Mouse (Mus musculus) gastrocnemius, postnatal 25 days (tissue): Measurements from ENCODE around the gene Vps52. TPM values are rescaled to one million over a fixed set of nuclear protein-coding genes. Genes with fewer than 3 reads are reported as not detected.

Experiments used
- DNase-seq: peaks from one replicate; pipeline ENCODE4 v3.0.0; 2022
- long read RNA-seq, 2 experiments: library from polyadenylated mRNA; stranded (forward); transcript quantifications; one replicate each; pipeline ENCODE4 v2.0.0; 2021
- total RNA-seq, 2 experiments: library from RNA; stranded (reverse); gene quantifications; 1 replicate in 1 of 2; 2 replicates in 1 of 2; pipeline ENCODE4 v1.2.3; 2021

Gene Vps52
- 10 to 100 TPM; 27.2 to 28.8 TPM for total RNA-seq
- long read RNA-seq, experiment 1, transcript Vps52-201 (20 exons, 3,383 nt) = major isoform, 23 of 40 reads
- long read RNA-seq, experiment 1, partial matches to known transcripts = 17 of 40 reads
- long read RNA-seq, experiment 1, other reads (novel, unspliced or antisense) = 0 of 40 reads
- long read RNA-seq, experiment 2, transcript Vps52-201 (20 exons, 3,383 nt) = major isoform, 32 of 49 reads
- long read RNA-seq, experiment 2, partial matches to known transcripts = 11 of 49 reads
- long read RNA-seq, experiment 2, other reads (novel, unspliced or antisense) = 6 of 49 reads

DNA sequence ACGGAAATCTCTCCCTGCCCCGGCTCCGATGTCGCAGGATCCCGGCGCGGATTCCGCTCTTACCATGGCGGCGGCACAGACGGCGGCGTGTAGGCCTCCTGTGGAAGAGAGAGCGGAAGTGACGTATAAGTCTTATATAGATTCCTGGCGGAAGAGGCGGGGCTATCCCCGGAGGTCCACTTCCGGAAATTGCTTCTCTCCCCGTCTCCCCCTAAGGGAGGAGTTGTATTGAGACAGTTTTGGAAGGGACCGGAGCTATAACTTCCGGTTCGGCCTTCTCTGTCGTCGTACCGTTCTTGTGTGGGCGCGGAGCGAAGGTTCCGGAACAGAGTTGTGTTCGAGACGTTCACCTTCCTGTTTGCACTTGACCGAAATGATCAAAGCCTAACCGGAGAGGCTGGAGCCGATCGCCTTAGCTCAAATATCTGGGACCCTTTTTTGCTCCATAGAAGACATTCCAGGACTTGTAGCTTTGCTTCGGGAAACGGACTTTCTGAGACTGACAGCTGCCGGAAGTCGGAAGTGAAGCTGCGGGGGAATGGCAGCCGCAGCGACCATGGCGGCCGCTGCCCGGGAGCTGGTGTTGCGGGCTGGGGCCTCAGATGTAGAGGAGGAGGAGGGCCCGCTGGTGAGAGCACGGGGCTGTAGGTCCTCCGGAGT lies at the start of gene Vps52, which contains the start of gene Rps18:
Gene Vps52 (plus strand): TSS at position 258 of the 660 bp plus-strand sequence.
Gene Rps18 (minus strand): TSS at position 447 of the 660 bp plus-strand sequence.
- DNase-seq = peak; percentile 95

DNA sequence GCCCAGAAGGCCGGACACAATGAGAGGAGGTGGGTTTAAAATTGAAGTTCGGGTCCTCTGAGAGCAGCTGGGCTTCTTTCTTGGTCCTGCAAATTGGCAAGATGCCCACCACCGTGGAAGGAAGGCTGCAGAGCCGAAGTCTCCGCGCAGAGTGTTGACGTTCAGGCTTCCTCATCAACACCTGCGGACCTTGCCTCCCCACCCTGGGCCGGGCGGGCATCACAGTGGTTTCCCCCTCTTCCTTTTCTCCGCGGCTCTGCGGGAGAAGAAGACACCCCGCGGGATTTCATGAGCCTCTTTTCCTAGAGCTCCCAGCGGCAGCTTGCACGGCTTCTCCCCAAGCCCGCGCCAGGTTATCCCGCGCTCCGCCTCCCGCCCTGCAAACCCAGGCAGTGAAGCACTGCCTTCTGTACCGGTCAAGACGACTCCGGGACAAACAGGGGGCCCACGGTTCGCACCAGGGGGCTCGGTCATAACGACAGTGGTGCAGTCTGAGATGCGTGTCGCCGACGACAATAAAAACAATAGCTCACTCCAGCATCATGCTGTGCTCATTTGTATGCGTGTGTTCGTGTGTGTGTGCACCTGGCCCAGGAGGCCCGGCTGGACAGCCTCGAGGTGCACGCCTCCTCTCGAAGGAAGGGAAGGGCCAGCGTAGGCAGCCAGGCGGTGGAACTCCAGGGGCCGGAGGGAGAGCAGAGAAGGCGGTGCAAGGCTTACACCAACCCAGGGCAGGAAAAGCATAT lies 47.1 kb upstream of the Vps52 start:
- no peak for DNase-seq

DNA sequence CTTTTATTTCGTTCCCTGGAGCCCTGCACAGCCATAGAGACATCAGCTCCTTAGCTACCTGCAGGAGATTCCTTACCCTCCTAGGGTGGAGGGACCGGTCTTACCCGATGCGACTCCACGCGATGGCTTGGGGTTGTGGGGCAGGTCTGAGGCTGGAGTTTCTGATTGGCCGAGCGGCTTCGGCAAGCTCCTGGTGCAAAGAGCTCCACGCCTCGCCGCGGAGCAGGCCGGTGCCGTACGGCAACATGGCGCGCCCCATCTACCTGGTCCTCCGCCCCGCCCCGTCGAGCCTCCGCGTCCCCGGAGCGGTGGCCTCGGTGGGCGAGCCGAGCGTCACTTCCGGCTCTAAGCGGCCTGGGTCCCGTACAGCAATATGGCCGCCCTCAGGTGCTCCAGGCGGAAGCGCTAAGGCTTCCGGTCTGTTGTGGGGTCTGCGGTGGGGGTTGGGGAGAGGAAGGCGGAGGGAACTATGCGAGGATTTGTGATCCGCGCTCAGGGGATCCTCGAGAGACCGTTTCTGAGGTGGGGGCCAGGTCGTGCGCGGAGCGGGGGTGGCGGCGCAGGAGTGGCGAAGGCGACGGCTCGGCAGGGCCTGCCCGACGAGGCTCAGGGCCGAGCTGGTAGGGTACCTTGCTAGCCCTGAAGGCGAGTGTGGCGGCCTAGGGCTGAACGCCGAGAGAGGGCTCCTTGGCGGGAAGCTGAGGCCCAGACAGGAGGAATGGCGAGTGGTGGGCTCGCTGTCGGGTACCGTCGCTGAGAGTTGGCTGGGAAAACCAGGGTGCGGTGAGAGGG lies 46.3 kb upstream of the Vps52 start, which contains the start of gene Daxx:
Gene Daxx (plus strand): TSS at position 338 of the 792 bp plus-strand sequence.
- DNase-seq = peak; percentile 99

DNA sequence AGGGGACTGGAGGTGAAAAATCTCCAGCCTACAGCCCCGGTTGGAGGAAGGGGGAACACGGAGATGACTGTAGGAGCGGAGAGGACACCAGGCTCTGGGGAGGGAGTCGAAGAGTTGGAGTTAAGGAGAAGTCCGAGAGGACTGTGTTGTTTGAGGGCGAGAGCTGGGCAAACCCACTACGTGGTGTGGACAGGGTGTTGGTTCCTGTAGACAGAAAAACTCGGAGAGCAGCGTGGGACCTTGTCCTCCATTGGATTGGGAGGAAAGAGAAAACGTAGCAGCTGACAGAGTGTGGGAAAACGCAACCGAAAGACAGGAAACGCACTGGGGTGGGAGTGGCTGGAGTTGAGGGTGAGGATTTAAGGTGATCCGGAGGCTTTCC lies 45.8 kb upstream of the Vps52 start:
- no peak for DNase-seq

DNA sequence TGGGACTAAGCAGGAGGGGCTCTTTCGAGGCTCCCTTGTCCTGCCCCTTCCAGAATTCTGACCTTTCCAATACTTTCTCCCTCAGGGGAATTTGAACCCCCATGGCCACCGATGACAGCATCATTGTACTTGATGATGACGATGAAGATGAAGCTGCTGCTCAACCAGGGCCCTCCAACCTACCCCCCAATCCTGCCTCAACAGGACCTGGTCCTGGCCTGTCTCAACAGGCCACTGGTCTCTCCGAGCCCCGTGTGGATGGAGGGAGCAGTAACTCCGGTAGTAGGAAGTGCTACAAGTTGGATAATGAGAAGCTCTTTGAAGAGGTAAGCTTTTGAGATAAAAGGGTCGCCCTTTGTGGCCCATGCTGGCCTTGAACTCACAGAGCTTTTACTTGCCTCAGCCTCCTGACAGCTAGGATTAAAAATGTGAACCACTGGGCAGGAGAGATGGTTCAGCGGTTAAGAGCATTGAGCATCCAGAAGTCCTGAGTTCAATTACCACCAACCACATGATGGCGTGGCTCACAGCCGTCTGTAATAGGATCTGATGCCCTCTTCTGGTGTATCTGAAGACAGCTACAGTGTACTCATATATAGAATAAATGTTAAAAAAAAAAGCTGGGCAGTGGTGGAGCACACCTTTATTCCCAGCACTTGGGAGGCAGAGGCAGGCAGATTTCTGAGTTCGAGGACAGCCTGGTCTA lies 45.1 kb upstream of the Vps52 start:
- no peak for DNase-seq

DNA sequence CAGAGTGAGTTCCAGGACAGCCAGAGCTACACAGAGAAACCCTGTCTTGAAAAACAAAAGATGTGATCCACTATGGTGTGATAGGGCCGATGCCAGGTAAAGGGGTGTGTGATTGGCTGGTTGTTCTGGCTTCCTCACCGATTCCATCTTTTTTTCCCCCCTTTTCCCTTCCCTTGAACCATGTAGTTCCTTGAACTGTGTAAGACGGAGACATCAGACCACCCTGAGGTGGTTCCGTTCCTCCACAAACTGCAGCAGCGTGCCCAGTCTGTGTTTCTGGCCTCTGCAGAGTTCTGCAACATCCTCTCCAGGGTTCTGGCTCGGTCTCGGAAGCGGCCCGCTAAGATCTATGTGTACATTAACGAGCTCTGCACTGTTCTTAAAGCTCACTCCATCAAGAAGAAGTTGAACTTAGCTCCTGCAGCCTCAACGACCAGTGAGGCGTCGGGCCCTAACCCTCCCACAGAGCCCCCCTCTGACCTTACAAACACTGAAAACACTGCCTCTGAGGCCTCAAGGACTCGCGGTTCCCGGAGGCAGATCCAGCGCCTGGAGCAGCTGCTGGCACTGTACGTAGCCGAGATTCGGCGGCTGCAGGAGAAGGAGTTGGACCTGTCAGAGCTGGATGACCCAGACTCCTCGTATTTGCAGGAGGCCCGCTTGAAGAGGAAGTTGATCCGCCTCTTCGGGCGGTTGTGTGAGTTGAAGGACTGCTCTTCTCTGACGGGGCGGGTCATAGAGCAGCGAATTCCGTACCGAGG lies 44.4 kb upstream of the Vps52 start:
- no peak for DNase-seq

DNA sequence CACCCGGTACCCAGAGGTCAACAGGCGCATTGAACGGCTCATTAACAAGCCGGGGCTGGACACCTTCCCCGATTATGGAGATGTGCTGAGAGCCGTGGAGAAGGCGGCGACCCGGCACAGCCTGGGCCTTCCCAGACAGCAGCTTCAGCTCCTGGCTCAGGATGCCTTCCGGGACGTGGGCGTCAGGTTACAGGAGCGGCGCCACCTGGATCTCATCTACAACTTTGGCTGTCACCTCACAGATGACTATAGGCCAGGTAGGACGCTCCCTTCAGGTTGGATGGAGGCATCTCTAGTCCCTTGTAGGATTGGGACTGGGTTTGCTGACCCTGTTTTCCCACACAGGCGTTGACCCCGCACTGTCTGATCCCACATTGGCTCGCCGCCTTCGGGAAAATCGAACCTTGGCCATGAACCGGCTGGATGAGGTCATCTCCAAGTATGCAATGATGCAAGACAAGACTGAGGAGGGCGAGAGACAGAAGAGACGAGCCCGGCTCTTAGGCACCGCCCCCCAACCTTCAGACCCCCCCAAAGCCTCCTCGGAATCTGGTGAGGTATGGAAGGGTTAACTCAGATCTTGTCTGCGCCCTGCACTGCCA lies 43.7 kb upstream of the Vps52 start:
- no peak for DNase-seq

DNA sequence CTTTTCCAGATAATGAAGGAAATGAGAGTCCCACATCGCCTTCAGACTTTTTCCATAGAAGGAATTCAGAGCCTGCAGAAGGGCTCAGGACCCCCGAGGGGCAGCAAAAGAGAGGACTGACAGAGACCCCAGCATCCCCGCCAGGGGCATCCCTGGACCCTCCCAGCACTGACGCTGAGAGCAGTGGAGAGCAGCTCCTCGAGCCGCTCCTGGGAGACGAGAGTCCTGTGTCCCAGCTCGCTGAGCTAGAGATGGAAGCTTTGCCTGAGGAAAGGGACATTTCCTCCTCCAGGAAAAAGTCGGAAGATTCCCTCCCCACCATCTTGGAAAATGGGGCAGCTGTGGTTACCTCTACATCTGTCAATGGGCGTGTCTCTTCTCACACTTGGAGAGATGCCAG lies 42.3 kb upstream of the Vps52 start:
- no peak for DNase-seq

DNA sequence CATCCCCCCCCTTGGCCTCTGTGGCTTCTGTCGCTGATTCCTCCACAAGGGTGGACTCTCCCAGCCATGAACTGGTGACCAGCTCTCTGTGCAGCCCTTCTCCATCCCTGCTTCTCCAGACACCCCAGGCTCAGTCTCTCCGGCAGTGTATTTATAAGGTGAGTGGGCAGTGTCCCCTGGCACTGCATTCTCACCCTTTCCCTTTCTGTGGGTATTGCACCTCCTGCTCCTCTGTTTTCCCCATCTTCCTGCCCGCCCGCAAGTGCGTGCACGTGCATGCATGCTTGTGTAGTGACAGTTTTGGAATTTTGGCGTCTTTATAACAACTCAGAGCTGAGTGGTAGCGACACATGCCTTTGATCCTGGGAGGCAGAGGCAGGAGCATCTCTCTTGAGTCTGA lies 41.7 kb upstream of the Vps52 start:
- DNase-seq = no peak

DNA sequence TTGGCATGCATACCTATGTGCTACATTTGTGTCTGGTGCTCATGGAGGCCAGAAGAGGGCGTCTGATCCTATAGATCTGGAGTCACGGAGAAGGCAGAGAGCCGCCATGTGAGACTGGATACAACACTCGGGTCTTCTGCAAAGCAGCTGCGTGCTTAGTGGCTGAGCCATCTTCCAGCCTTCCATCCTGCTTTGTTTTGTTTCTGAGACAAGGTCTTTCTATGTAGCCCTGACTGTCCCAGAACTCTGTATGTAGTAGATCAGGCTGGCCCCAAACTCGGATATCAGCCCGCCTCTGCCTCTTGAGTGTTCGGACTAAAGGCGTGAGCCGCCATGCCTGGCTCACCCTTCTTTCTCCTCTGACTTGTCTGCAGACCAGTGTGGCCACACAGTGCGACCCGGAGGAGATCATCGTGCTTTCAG lies 40.6 kb upstream of the Vps52 start:
- DNase-seq = no peak

DNA sequence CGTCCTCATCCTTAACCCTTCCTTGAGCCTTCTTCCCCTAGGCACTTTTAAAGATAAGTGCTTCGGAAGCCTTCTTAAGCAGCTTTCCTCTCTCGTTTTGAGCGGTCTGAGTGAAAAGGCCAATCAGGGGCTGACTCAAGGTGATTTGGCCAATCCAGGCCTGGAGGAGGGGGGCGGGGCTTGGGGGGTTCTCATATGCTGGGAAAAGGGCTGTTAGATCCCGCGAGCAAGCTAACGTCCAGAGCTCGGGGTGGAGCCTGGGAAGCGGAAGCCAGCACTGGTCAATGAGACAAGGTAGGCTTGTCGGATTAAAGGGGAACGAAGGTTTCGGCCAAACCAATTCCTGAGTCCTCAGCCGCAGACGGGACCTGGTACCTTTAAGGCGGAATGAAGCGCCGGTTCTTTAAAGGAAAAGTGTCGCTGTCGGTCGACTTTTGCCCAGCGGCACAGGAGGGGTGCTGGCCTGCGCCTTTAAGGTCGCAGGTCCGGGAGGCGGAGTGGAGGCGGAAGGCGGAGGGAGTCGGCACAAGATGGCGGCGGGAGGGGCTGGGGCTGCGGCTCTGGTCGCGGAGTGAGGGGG lies 39.9 kb upstream of the Vps52 start, which contains the start of the genes Tapbp and Zbtb22:
Gene Tapbp (plus strand): TSS at position 229 of the 580 bp plus-strand sequence.
Gene Zbtb22 (plus strand): TSS at position 234 of the 580 bp plus-strand sequence.
- DNase-seq = peak; percentile 97

DNA sequence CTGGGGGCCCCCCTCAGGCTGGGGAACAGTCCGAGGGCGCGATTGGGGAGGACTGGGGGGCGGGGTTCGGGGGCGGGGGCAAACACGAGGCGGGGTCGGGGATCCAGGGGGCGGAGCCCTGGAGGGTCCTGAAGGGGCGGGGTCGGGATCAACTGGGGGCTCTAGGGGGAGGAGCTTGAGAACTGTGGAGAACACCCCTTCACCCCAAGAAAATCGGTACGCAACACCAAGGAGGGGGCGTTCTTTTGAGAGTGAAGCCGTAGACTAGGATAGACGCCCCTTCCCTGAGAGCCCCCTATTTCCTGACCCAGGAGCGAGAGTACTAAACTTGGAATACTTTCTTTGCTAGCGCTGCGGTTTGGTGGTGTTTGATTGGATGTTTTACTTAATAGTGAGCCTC lies 39.3 kb upstream of the Vps52 start:
- DNase-seq = no peak

DNA sequence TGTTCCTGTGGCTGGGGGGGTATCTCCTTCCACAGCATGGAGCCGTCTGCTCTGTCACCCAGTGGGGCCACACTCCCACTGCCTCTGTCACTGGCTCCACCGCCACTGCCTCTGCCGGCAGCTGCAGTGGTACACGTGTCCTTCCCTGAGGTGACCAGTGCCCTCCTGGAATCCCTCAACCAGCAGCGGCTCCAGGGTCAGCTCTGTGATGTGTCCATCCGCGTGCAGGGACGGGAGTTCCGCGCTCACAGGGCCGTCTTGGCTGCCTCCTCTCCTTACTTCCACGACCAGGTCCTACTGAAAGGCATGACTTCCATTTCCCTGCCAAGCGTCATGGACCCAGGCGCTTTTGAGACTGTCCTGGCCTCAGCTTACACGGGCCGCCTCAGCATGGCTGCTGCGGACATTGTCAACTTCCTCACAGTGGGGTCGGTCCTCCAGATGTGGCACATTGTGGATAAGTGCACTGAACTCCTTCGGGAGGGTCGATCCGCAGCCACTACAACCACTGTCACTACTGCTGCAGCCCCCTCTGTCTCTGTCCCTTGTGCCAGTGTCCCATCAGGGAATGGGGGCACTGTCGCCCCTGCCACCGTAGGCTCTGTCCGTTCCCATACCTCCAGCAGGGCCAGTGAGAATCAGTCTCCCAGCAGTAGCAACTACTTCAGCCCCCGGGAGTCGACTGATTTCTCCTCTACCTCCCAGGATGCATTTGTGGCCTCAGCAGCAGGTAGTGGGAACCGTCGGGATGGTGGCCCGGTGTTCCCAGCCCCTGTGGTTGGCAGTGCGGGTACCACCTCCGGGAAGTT lies 38.6 kb upstream of the Vps52 start:
- DNase-seq = no peak

DNA sequence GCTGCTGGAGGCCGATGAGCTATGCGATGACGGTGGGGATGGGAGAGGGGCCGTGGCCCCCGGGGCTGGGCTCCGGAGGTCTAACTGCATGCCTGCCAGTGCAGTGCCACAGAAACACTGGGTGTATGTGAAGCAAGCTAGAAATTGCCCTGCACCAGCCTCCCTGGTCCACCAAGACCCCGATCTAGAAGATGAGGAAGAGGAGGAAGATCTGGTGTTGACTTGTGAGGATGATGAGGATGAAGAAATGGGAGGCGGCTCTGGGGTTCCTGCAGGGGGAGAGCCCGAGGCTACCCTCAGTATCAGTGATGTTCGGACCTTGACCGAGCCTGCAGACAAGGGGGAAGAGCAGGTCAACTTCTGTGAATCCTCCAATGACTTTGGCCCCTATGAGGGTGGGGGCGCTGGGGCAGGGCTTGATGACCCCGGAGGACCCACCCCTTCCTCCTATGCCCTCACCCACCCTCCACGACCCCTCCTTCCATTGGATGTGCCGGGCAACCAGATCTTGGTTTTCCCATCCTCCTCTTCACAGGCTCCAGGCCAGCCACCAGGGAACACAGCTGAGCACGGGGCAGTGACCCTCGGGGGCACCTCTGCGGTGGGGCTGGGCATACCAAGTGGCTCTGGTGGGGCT lies 37.8 kb upstream of the Vps52 start:
- no peak for DNase-seq

DNA sequence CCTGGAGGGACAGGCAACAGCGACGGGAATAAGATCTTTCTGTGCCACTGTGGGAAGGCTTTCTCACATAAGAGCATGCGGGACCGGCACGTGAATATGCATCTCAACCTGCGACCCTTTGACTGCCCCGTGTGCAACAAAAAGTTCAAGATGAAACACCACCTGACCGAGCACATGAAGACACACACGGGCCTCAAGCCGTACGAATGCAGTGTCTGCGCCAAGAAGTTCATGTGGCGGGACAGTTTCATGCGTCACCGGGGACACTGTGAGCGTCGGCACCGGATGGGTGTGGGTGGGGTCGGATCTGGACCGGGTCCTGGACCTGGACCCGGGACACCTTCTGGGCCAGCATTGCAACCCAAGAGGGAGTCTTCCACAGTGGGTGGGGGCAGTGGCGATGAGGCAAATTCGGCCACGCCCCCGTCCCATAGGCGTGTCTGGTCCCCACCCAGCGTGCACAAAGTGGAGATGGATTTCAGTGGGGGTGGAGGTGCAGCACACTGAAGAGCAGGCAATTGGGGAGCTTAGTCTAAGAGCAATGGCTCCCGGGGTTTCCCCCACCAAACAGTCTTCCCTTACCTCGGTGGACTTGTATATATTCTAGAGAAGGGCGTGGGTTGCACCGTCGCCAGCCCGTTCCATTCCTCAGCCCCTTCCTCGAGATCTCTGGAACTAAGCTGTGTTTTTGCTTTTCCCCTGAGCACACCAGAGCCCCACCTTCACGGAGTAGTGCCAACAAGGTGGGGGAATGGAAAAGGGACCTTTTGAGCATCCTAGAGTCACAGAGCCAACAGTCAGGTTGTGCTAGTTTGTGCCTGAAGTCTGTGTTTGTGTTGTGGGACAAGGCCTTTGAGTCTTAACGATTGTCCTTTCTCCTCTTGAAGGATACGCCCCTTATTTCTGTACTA lies 37.1 kb upstream of the Vps52 start:
- DNase-seq = no peak

DNA sequence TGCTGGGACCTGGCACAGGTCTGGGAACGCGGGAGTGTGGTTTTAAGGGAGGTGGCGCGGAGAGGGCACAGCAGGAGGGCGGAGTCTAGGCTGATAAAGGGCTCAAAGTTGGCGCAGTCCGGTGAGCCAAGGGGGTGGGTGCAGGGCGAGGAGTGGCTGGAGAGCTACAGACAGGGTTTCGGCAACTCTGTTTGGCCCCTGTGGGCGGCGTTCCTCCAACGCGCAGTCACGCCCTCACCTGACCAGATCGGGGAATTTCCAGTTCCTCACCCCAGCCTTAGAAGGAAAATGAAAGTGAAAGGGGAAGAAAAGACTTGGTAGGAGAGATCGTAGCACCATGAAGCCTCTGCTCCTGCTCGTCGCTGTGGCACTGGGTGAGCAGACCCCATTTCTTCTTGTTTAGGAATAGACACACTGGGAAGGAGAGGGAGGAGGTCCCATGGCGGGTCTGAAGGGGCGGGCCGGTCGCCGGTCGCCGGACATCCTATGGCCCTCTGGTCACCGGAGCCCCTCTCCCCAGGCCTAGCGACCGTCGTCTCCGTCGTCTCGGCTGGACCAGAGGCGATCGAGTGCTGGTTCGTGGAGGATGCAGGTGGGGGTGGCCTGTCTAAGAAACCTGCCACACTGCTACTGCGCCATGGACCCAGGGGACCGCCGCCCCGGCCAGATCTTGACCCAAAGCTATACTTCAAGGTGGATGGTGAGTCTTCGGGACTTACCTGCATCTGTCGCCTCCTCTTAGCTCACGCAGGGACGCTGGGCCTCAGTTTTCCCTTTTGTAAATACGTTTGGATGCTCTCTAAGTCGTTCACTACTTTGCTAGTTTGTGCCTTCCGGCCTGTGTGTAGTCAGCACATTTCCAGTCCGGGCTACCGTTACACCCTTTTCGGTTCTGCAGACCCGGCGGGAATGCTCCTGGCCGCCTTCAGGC lies 36.0 kb upstream of the Vps52 start:
- DNase-seq = peak; percentile 81
